Mouse (Mus musculus): Measurements from ENCODE around the gene Tgif2. TPM values are rescaled to one million over a fixed set of nuclear protein-coding genes. Genes with fewer than 3 reads are reported as not detected.
"Not testable (repeated sequence)": the region's sequence is repeated elsewhere in the genome, so short reads cannot be mapped to it uniquely, and the experiment has no call there.

Gene Tgif2
- total RNA-seq, 2 experiments from 2014 or later = 0.68 to 0.89 TPM

GRCm38 (mm10) chr2:156814893-156815292 is 24.9 kb upstream of the Tgif2 start:
- no peak overlapping the region for H3K4me3 ChIP-seq
- intact Hi-C loops (cut with DNase I) = no loop called here
- DNase-seq (ENCODE audit: extremely low spot score in 1 of 2, low spot score in 2 of 2) = no peak

DNA sequence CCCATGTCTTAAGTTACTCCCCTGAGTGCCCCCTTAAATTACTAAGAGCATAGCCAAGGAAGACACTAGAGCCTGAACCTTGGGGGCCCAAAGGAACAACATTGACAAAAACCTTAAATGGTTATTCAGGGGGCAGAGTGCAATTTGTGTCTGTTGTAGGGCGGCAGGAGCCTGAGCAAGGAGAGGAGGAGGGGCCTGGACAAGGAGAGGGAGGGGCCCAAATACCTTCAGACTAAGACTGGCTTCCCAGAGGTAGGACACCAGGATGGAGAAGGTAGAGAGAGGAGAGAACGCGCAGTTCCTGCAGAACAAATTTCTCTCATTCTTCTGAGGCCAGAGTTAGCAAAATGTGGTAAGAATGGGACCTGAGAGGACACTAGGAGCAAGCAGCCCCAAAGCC is 24.4 kb upstream of the Tgif2 start:
- Histone ChIP-seq H3K27ac (no peak overlapping the region), H3K4me3 (no peak overlapping the region)
- no peak for TF ChIP-seq CTCF (IDR thresholded peaks at IDR 0.05)
- intact Hi-C loops (cut with DNase I) = no loop called here
- DNase-seq (ENCODE audit: extremely low spot score in 1 of 2, low spot score in 2 of 2) = no peak

More at GRCm38 (mm10) chr2:156814893-156815292, 24.9 kb upstream of the Tgif2 start:
- no peak for TF ChIP-seq CTCF (IDR thresholded peaks at IDR 0.05)
- no peak overlapping the region for H3K27ac ChIP-seq

DNA sequence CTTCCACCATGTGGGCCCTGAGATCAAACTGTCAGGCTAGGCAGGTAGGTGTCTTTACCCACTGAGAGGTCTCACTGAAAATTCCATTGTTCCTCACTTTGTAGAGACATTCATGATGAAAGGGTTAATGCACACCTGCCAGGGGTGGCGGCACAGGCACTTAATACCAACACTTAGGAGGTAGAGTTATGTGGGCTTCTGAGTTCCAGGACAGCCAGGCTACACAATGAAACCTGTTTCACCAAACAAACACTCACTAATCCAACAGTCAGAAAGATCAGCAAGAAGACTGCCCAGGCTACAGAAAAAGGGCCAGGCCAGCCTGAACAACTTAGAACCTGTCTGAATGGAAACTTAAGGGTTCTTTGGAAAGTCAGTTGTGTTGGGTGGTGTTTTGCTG is 23.7 kb upstream of the Tgif2 start:
- no peak for DNase-seq (ENCODE audit: extremely low spot score in 1 of 2, low spot score in 2 of 2)
- H3K4me3 ChIP-seq = no peak overlapping the region
- intact Hi-C loops (cut with DNase I) = no loop called here
- TF ChIP-seq CTCF (IDR thresholded peaks at IDR 0.05) = no peak
- H3K27ac ChIP-seq = no peak overlapping the region

DNA sequence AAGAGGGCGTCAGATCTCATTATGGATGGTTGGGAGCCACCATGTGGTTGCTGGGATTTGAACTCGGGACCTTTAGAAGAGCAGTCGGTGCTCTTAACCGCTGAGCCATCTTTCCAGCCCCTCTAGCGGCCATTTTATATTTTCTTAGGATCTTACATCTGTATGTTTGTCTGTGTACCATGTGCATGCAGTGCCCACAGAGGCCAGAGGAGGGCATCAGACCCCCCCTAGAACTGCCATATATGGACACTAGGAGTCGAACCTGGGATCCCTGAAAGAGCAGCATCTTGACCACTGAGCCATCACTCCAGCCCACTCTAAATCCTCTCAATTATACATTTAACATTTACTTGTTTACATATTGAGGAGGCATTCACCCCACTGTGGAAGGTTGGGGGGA is 14.7 kb upstream of the Tgif2 start:
- not testable (repeated sequence) for H3K4me3 ChIP-seq; DNase-seq (ENCODE audit: extremely low spot score in 1 of 2, low spot score in 2 of 2); H3K27ac ChIP-seq
- intact Hi-C loops (cut with DNase I) = loop anchor here (10.0 kb wide), 1 partner anchor 430 kb away; no protein-coding TSS in a partner anchor

DNA sequence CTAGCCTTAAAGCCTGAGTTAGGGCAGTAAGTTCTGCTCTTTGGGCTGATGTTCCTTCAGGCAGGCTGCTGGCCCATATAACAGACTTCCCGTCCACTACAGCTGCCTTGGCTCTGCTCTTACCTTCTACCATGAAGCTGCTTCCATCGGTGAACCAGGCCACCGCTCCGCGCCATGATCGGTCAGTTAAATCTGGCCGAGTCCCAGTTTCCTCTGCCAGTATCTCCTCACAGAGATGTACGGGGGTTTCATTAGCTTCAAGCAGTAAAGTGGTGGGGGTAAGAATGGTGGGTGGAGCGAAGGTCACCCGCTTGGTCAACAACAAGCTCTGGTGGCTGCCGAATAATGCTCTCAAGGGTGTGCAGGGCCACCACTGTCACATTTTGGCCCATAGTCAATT is 5.5 kb upstream of the Tgif2 start:
- intact Hi-C loops (cut with DNase I) = loop anchor here (5.0 kb wide), 1 partner anchor 47 kb away; no protein-coding TSS in a partner anchor
- TF ChIP-seq CTCF (IDR thresholded peaks at IDR 0.05) = no peak
- Histone ChIP-seq H3K27ac (no peak overlapping the region), H3K4me3 (no peak overlapping the region)
- DNase-seq (ENCODE audit: extremely low spot score in 1 of 2, low spot score in 2 of 2) = no peak

DNA sequence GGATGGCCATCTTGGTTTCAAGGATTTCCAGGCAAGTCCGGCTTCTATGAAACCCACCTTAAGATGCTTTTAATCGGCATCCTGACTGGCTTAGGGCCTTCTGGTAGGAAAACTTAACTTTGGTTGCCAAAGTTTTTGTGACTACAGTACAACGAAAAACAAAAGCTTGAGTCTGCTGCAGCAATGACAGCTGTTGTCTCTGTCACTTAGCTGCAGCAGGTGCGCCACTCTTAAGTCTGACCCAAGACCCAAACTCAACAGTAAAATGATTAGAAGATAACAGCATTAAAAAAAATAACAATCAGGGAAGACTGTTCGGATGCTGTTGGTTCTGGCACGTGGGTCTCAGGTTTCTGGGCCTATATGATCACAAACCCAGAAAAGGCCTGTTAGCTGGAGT is 968 bp upstream of the Tgif2 start:
- Histone ChIP-seq H3K27ac (no peak overlapping the region), H3K4me3 (no peak overlapping the region)
- DNase-seq (ENCODE audit: extremely low spot score in 1 of 2, low spot score in 2 of 2) = no peak
- no peak for TF ChIP-seq CTCF (IDR thresholded peaks at IDR 0.05)
- intact Hi-C loops (cut with DNase I) = no loop called here

DNA sequence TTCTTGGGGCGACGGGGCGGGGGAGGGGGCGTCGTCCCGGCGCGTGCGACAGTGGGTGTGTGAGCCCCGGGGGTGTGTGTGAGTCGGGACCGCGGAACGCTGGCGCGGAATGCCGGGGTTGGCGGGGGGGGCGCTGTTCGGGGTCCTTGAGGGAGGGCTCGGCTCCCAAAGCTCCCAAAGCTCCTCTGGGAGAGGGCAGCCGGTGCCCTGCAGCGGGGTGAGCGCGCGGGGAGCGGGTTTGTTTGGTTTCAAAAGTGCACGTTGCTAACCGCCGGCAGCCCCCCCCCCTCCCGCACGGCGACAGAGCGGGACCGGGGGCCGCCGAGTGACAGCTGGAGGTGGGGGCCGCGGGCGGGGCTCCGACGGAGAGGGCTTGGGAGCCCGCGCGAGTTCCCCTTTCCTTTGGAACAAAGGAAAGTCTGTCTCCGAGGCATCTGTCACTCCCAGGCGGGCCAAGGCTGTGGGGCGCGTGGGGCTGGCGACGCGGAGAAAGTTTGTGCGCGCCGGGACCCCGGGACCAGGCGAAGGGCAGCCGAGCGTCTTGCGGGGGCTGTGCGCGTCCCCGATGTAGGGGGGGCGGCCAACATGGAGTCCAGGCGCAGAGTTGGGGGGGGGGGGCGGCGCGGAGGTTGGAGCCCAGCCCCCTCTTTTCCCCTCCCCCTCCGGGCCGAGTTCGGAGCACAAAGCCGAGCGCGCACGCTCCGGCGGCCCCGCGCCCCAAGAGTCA is 657 bp downstream of the Tgif2 start:
- intact Hi-C loops (cut with DNase I) = no loop called here
- peak in 1 of 2 experiments; percentile 14 for DNase-seq (ENCODE audit: extremely low spot score in 1 of 2, low spot score in 2 of 2)
- Histone ChIP-seq H3K4me3 (peak overlapping the region; percentile 50), H3K27ac (no peak overlapping the region)
- TF ChIP-seq CTCF (IDR thresholded peaks at IDR 0.05) = no peak

GRCm38 (mm10) chr2:156841028-156841840 is 1.4 kb downstream of the Tgif2 start:
- no peak for TF ChIP-seq CTCF (IDR thresholded peaks at IDR 0.05)
- Histone ChIP-seq H3K4me3 (peak overlapping the region; percentile 50), H3K27ac (no peak overlapping the region)
- DNase-seq (ENCODE audit: extremely low spot score in 1 of 2, low spot score in 2 of 2) = peak; percentile 34 to 63
- intact Hi-C loops (cut with DNase I) = no loop called here

DNA sequence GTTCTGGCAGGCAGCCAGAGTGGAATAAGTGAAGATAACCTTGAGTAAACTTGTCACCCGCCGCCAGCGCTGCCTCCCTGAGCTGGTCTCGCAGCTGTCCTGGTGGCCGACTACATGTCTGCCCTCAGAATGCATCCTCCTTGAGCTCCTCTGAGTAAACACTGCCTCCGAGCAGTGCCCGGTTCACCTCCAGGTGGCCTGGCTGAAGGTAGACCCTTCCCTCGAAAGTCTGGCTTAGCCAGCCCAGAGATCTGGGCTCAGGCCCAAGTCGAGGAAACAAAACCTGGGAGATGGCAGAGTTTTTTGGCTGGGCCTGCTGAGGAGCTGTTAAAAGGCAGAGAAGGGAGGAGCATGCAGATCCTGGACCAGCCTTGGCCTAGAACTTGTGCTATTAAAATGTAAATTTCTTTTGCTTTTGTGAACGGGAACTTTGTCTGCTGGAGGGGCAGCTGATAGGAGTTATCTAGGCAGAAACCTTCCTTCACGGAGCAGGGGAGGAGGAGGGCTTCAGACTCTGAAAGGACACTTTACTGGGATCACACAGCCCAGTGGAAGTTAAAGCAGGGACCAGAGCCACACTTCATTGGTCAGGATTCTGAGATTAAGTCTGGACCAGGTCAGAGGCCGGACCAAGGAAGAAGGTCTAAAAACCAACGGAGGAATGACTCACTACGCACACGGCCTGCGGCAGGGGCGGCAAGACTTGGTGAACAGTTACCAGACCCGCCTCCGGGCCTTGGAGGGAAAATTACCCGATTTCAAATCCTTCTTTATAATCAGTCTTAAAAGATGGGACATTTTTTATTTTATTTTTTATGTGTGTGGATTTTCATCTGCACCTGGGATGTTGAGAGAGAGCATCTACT is 2.3 kb downstream of the Tgif2 start:
- TF ChIP-seq CTCF (IDR thresholded peaks at IDR 0.05) = no peak
- intact Hi-C loops (cut with DNase I) = no loop called here
- H3K27ac ChIP-seq = no peak overlapping the region
- peak in 1 of 2 experiments; percentile 26 for DNase-seq (ENCODE audit: extremely low spot score in 1 of 2, low spot score in 2 of 2)
- H3K4me3 ChIP-seq = no peak overlapping the region

DNA sequence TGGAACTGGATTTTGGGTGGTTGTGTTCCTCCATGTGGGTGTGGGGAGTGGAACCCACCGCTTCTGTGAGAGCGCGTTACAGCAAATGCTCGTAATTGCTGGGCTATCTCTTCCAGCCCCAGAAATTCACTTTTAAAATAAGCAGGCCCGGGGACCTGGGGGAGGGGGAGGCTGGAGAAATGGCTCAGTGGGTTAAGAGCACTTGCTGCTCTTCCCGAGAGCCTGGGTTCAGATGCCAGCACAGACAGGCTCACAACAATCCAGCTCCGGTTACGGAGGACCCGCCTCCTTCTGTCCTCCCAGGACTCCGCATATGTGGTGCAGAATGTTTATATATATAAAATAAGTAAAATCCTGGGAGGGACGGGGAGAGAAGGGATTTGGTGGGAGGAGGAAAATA is 2.9 kb downstream of the Tgif2 start:
- no peak overlapping the region for H3K4me3 ChIP-seq
- no peak for TF ChIP-seq CTCF (IDR thresholded peaks at IDR 0.05)
- DNase-seq (ENCODE audit: extremely low spot score in 1 of 2, low spot score in 2 of 2) = no peak
- intact Hi-C loops (cut with DNase I) = no loop called here
- no peak overlapping the region for H3K27ac ChIP-seq

DNA sequence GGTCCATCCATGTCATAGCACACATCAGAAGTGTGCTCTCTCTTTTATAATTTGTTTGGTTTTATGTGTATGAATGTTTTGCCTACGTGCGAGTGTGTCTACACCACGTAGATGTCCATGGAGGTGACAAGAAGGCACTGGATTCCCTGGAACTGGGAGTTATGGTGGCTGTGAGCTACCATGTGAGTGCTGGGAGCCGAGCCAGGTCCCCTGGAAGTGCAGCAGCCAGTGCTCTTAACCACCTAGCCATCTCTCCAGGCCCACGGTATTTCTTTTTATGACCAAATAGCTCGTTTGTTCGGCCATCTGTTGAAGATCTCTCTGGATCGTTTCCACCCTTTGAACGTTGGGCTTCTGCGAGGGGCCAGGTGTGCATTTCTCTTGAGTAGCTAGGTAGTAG is 3.5 kb downstream of the Tgif2 start:
- H3K27ac ChIP-seq = no peak overlapping the region
- no peak for DNase-seq (ENCODE audit: extremely low spot score in 1 of 2, low spot score in 2 of 2)
- intact Hi-C loops (cut with DNase I) = no loop called here
- no peak for TF ChIP-seq CTCF (IDR thresholded peaks at IDR 0.05)
- H3K4me3 ChIP-seq = no peak overlapping the region

- intact Hi-C loops (cut with DNase I) = no loop called here
- Histone ChIP-seq H3K4me3 (no peak overlapping the region), H3K27ac (no peak overlapping the region)
- no peak for DNase-seq (ENCODE audit: extremely low spot score in 1 of 2, low spot score in 2 of 2)
- TF ChIP-seq CTCF (IDR thresholded peaks at IDR 0.05) = no peak
These were observed 4.9 kb downstream of the Tgif2 start for GRCm38 (mm10) chr2:156844715-156845114.

Measured in left cerebral cortex, adult 2 months (tissue).